Mouse (Mus musculus) fibroblast of lung, adult 2 months (primary cell): ENCODE data around the gene Gm3839.
A peak's percentile ranks its signal among the peaks of the same experiment; 100 is the strongest.
"Not testable (repeated sequence)": the region's sequence is repeated elsewhere in the genome, so short reads cannot be mapped to it uniquely, and the experiment has no call there.

Experiments used
- DNase-seq: peaks from one replicate; pipeline ENCODE4 v3.0.0-alpha.2; 2011; ENCODE audit warnings: low read depth

The Gm3839 gene

GRCm38 (mm10) chr14:11356626-11357025 is at the start of gene Gm3839:
Gm3839 (minus strand) TSS chr14:11356726.
- DNase-seq, result not testable (repeated sequence)

GRCm38 (mm10) chr14:11405661-11406060 is 49.1 kb upstream of the Gm3839 start:
- DNase-seq, result no peak

GRCm38 (mm10) chr14:11377846-11378245 is 21.3 kb upstream of the Gm3839 start:
- DNase-seq, result no peak

GRCm38 (mm10) chr14:11375225-11375624 is 18.7 kb upstream of the Gm3839 start:
- DNase-seq, result no peak

- no peak for DNase-seq
Measured at GRCm38 (mm10) chr14:11346086-11346485, 10.4 kb downstream of the Gm3839 start.

- no peak for DNase-seq
Measured at GRCm38 (mm10) chr14:11329993-11330392, 26.5 kb downstream of the Gm3839 start.

GRCm38 (mm10) chr14:11307079-11307478 is 49.4 kb downstream of the Gm3839 start:
- peak; percentile 5 for DNase-seq

- DNase-seq, result not testable (repeated sequence)
Measured at GRCm38 (mm10) chr14:11287956-11288355, 68.6 kb downstream of the Gm3839 start.

- DNase-seq, result no peak
Measured at GRCm38 (mm10) chr14:11257161-11257705, 99.3 kb downstream of the Gm3839 start.

- no peak for DNase-seq
Measured at GRCm38 (mm10) chr14:11248053-11248452, 108.5 kb downstream of the Gm3839 start.

GRCm38 (mm10) chr14:11244546-11244945 is 112.0 kb downstream of the Gm3839 start:
- no peak for DNase-seq

- no peak for DNase-seq
Measured at GRCm38 (mm10) chr14:11232086-11232485, 124.4 kb downstream of the Gm3839 start.
